Mouse (Mus musculus): ENCODE measurements around the gene Mnd1.

The Mnd1 gene

DNA sequence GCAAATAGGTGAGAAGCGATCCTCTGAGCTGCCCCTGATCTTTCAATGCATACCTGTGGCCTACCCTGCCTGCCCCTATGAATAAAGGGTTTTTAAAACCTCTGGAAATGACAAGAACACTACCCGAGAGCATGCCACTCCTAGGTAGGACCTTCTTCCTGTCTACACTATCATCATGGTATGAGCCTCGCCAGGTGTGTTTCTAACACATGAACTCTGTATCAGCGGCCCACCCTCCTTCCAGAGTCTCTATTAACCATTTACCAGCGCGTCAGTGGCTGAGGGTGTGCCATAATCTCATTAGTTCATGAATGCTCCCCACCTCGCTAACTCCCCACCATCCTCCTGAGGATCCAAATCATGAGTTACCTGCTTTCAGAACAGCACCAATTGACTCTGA, 69.2 kb downstream of the Mnd1 start:
- no peak for DNase-seq

DNA sequence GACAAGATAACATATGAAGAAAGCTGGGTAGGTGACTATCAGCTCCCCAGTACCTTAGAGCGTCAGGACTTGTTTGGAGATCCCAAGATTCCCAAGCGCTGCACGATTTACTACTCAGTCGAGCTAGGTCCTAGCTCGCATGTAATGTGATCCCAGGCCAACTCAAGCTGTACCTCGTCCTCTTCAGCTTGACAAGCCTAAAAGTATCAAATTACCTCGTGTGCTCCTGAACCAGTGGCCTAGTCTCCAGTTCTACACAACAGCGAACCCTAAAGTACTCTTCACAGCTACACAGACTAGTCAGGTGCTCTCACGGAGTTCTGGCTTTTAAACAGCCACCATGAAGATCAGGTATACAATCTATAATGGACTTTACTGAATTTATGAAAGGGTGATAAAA, 70.2 kb downstream of the Mnd1 start:
- no peak for DNase-seq

DNA sequence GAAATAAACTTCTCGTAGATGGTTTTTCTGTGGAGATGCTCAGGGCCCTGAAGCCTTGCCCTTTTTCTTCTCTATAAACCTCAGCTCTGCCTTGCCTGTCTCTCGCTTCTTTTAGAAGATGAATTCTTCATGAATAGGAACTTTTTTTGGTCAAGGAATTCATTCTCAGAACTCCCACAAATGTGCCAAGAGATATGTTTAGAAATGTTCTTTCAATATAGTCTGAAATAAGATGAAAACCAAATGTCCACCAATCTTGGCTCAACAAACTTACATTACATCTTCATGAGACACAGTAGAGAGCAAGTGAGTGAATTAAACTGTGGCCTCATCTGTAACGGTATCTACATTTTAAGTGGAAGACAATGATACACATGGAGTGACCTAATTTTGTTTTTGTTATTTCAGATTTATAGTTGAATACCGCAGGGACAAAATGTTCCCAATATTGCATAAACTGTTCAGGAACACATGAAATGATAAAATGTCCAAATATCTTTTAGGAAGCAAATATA, 74.3 kb downstream of the Mnd1 start:
- no peak for DNase-seq

DNA sequence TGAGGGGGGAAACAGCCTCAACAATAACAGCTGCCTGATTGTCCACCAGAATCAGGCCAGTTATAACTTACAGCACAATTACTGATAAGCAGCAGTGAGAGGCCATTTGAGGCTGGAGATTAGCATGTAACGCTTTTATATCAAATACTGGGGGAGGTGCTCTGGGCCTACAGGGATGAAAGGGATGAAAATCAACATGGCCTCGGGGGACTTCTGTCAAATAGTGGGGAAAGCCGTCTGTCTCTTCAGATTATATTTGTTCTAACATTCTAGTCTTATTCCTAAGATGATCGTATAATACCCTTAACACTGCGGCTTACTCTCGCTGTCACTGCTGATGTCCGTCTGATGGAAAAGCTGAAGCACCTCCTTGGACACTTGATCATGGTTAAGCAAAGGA, 75.5 kb downstream of the Mnd1 start:
- no peak for DNase-seq

DNA sequence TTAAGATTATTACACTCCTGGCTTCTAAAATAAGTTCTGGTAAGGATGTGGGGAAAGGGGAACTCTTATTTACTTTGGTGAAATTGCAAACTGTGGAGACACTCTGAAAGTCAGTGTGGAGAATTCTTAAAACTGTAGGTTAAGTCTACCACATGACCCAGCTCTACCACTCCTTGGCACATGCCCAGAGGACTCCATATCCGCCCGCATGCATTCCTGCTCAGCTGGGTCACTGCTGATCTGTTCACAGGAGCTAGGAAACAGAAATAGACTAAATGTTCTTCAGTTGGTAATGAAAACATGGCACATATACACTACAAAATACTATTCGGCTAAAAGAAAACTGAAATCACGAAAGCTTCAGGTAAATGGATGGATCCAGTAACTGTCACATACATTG, 78.1 kb downstream of the Mnd1 start:
- no peak for DNase-seq

DNA sequence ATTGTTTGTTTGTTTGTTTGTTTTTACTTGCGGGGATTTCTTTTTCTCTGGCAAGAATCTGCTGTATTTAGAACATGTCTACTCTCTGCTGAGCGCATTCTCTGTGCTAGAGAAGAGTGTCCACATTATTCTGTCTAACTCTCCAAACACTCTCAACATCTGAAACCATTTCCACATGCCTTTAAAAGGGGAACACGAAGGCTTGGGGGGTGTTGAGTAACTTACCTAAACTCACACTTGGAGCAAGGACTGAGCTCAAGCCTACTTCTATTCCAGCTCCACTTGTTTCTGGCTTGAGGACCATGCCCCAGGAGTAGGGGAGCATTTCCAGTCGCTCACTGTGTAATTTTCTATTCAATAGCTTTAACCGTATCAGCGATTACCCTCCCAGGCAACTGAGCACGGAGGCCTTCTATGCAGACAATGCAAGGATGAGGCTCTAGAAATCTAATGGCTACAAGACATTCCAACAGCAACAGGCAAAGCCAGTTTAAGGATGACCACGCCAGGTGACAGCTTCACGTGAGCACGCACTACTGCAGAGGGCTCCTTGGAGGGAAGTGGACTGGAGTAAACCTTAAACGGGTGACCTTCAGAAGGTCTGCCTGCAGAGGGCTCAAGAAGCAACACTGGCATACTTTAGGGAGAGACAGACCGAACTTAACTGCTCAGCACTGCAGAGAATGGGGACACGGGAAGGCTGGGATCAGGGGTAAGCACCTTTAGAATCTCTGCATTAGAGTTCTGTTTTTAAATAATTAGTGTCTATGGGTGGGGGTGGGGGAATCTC, 78.8 kb downstream of the Mnd1 start:
- no peak for DNase-seq

DNA sequence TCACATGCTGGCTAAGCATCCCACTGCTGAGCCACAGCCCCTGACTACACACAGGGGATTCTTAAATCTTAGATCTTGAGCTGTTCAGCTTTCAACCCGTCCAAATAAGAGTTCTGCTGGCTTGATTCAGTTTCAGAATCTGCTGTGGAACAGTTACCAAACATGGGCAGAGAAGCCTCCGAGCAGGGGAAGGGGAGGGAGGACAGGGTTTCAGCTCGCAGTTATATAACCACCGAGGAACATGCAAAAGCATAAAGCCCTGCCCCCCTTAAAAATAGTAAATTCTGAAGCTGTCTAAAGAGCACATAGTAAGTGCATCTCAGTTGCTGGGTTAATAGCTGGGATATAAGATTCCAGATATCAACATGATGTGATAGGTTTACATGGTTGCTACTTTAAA, 80.1 kb downstream of the Mnd1 start:
- DNase-seq: no peak

DNA sequence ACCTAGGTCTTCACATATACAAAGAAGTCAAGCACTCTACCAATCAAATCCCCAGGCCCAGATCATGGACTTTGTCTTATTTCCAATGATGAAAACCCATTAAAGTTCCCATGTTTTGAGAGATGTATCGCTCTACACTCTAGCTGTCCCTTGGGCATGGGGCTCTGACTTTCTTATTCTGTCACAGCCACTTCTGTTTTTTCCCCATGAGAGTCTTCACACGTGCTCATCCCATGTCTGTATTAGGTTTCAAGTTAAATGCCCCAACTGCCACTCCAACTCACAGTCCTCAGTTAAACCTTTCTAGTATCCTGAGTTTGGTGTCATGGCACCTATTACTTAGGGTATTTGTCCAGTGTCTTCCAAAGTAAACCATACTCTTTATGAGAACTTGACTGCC, 80.8 kb downstream of the Mnd1 start:
- DNase-seq: no peak

DNA sequence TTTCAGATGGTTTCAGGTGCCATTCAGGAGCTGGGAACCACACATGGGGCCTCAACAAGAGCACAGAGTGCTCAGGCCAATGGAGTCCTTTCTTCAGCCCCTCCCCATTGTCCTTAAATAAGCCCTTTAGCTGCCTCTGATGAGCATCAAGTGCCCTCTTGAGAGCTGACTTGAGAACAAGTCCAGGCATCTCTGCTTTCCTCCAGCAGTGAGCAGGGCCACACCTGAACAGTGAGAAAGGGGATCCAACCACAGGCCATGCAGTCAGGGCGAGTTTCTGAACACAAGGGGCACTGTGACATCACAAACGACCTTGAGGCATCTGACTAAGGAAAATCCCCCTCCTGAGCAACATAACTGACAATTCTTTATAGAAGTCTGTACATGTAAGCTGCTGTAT, 83.9 kb downstream of the Mnd1 start:
- DNase-seq: no peak

DNA sequence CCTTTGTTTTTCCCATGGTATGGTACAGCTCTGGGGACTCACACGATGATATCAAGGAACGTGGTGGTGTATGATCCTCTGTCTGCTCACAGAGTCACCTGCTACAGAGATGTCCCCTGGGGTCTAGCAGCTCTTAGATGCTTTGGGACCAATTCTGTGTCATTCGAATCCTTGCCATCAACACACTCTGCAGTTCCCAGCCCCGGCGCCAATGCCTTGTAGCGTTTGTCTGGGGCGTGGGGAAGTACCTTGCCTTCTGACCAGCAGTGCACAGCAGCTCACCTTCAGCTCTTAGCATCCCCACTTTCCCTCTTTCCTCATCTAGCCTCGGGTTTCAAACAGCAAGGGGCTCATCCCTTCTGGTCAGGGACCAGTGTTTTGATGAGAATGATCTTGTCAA, 84.8 kb downstream of the Mnd1 start:
- DNase-seq: no peak

DNA sequence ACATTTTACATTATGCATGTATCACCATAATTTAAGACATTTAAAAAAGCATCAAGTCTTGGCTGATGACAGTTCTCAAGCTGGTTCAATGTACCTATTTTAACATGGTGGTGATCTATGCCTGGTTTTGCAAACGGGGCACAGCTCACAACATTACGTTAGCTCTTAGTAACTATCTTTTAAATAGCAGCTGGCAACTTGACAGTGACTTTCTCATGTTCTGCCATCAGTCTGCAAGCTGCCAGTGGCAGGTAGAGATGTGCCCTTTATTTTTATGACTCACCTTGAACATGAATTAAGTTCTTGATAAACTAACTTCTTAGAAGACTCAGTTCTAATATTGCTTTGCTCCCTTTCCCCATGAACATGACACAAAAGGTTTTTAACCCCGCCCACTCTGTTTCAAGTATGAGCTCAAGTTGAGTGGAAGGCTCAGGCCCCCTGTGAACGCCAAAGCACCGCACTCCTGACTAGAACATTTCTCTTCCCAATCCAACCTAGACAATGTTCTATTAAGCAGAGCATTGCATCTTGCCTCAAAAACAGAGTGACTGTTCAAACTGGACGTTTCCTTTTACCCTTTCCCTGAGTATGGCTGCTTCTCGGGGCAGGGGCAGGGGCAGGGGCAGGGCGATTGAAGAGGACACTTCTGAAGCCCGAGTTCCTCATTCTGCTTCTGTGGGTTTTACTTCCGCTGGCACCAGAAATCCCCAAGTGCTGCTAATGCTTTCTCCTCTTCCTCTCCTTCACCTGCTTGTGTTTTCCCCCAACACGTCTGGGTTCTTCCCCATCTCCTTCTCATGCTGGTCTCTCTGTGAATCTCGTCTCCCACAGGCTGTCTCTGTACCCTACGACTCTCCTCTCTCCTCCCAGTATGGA, 86.5 kb downstream of the Mnd1 start:
- no peak for DNase-seq

DNA sequence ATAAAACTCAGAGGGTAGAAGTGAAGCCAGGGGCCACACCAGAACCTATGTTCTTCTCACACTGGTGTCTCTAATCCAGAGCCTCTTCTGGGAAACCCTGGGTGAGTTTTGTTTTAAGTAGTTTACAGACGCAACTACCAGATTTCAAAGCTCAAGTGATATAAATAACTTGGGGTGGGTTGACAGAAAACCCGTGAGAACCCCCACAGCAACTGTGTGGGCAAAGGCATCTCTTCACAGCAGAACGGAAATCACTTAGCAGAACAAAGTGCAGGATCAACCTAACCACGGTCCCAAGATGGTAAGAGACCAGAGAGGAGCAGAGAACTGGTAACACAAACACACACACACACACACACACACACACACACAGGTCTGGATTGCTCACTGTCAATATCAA, 89.8 kb downstream of the Mnd1 start:
- DNase-seq: no peak

DNA sequence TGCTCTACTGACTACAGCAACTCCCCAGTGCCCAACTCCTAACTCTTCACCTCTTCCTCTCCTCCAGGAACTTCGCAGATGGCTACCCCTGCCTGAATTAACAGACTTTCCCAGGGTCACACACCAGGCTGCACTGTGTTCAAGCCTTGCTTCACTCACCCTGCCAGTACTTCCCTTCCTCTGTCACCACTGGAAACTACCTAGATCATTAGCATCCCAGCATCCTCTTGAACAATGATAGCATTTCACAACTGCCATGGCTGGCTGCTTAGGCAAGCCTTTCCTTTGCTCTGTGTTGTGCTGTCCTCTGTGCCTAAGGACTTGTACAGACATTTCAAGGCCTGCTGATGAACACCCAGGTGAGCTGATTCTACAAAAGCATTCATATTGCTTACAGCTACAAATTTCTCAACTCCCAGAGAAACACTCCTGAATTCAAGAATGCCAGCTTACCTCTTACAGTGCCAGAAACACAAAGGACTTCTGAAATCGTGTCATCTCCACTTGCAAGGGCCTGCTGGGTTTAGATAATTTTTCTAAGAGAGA, 92.1 kb downstream of the Mnd1 start:
- DNase-seq: no peak

DNA sequence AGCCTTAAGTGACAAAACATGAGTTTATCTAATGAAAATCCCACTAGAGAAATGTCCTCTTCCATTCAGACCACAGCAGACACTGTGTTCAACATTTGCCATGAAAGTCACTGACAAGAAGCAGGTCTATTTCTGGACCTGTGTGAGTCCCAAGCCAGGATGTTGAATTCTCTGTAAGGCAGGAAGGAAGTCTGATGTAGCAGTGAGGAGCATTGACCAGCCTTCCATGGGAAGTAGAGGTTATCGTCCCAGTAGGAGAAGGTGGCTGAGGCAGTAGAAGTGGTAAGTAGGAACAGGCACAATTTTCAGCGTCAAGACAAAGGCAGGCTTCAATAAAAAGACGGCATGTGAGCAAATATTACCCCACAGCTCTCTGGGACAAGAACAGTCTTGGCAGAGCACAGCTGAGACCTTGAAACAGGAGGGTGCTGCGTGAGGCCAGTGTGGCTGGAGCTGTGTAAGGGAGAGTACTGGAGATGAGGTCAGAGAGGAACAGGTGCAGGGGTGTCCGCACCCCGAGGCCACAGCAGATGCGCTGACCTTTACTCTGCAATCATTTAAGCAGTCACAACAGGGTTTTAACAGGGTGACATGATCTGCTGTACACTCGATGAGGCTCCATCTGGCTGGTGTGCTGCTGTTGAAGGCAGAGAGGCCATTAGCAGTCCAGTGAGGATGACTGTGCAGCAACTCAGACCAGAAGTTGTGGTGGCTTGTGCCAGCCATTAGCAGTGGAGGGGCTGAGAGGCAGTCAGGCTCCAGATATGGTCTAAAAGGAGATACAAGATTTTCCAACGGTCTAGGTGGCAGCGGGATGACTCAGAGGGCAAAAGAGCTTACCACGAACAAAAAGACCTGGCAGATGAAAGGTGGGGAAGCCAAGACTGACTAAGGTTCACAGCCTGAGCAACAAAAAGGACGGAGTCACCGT, 93.8 kb downstream of the Mnd1 start:
- no peak for DNase-seq

DNA sequence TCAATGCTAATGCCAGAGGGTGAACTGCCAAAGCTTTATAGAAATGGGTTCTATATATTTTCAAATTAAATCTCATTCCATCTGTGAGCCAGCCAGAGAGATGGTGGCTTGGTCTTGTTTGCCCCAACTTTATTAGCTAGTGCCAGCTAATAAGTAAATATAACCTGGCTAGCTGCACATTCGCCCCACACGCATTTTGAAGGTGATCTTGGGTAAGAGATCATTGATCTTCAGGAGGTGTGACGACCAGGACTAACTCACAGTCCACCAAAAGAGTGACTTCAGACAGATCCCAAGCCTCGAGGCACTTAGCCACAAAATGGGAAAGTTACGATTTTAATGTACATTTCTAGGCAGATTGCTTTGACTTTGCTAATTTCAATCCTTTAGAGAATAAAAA, 94.6 kb downstream of the Mnd1 start:
- no peak for DNase-seq

DNA sequence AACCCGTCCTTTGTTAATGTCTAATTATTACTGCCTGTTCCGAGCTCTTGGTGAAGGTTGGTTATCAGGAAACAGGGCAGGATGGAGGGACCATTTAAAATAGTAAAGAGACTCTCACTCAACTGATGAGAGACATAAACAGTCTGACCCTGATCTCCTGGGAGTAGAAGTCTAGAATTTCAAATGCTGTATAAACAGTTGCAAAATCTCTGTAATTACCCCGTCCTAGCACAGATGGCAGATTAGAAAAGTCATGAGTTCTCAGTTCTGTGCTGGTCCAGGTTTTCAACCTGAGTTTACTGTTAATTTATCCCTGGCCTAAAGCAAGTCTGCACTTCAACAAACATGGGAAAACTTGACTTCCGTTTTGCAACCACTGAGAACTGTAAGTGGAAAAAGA, 95.5 kb downstream of the Mnd1 start:
- no peak for DNase-seq

DNA sequence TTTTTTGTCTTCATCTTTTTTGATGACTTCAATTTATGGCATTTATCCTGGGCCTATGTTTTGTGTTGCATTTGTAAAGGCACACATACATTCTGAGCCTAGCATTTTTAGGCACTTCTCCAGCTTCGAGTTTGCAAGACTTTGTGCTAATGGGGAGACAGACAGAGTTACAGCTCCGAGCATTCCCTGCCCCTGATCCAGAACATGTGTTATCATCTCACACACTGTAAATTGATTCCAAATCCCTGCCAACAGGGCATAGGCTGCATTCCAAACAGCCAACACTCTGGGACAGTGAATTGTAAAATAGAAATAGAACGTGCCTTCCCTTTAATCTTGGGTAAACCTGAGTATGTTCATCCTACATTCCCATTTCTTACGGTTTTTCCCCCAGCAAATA, 95.9 kb downstream of the Mnd1 start:
- no peak for DNase-seq

DNA sequence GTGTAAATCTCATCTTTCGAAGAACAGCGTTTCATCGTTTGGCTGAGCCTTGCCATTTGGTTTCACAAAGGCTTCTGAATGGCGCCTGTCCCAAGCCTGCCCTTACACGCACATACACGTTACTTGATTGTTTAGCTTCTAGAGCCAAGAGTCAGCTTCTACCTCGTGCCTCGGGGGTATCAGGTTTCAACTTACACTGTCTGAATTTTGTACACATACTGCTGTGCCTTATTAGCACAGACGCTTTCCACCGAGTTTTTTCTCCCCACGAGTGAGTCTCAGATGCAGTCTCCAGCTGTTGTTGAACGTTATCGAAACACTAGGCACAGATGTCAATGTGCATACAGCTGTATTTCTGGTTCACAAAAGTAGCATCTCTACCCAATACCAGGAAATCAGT, 96.3 kb downstream of the Mnd1 start:
- no peak for DNase-seq

DNA sequence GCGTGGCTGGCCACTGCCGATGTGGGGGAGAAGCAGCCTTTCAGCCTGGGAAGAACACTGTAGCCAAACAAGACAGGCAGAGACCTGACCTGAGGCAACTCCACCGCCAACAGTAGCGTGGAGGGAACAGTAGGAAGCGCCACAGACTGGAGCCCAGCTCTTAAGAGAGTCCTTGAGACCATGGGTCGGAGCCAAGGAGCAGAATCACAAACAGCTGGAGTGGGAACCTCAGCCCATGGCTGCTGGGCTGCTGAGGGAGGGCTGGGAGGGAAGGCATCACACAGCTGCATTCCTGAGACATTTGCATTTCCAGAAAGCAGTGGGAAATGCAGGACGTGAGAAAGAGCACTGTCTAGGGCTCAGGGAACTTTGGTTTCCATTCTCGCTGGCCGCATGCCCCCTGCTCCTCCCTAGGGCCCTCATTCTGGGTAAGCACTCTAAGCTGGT, 106.8 kb downstream of the Mnd1 start:
- no peak for DNase-seq

DNA sequence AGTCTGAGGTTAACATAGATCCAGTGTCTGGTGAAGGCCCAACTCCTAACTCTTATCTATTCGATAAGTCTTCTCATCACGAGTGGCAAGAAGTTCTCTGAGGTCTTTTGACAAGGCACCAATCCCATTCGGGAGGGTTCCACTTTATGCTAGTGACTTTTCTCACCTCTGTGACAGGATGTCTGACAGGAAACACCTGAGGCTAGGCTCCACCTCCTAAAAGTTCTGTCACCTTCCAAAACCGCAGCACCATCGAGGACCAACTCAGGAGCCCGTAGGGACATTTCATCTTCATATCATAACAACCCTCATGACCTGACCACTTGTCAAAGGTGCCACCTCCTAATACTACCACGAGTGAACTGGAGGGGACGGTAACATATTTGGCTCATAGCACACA, 109.4 kb downstream of the Mnd1 start:
- no peak for DNase-seq

DNA sequence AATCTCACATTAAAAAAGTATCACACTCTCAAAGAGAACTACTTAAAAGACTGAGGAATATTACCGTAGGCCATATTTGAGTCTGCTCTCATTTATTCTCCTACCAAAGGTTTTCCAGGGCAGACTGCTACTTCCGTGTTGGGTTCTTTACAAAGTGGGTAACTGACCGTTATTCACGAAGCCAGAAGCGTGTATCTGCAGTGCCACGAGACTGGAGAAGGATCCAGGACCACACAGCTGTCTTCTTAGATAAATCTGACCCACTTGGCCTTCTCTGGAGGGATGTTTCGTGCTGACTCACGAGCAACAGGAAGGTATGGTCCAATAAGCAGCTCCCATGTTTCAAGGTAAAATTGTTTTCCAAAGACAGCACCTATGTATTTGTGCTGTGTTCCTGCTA, 113.8 kb downstream of the Mnd1 start:
- DNase-seq: no peak

DNA sequence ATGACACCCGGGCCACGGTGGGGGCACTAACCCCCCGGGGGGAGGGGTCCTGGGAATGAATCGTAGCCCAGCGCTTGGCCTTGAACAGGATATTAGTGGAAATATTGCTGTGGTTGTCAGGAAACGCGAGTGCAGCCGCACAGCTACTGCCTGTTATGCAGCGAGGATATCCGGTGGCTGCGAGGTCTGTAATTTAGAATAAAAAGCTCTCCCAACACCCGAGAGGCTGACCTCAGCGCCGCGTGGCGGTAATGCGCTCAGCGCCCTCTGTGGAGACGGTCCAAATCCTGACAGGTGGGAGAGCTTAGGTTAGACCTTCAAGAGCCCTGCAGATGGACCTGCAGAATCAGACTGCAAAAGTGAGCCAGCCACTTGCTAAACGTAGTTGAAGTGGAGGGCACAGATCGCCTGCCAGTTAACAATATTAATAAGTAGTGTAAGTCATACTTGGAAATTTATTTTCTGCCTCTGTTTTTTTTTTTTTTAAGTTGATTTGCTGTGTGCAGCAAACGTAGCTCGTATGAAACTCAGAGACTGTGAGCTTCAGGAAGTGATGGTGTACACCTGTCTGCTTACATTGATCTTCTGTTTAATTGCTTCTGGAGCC, 115.0 kb downstream of the Mnd1 start:
- peak; percentile 36 for DNase-seq
